Mouse (Mus musculus) E14TG2a.4 (cell line): Measurements from ENCODE around the gene Stard3nl.
A peak's percentile ranks its signal among the peaks of the same experiment; 100 is the strongest.

ENCODE experiments used
- CTCF ChIP-seq: conservative IDR thresholded peaks from 2 replicates; pipeline ENCODE4 v1.5.1; 2014; ENCODE audit warnings: low read length
- NANOG ChIP-seq: IDR thresholded peaks from 2 replicates; pipeline ENCODE4 v1.6.1; 2014; ENCODE audit warnings: borderline replicate concordance, low read length, mixed read lengths

- peak; percentile 71 for TF ChIP-seq CTCF
- TF ChIP-seq NANOG, result no peak
Observed at GRCm38 (mm10) chr13:19365596-19365995, 30.0 kb downstream of the Stard3nl start.
